Mouse (Mus musculus) embryonic fibroblast, embryonic 13.5 days (primary cell): ENCODE data around the gene AI597479. TPM values are rescaled to one million over a fixed set of nuclear protein-coding genes. Genes with fewer than 3 reads are reported as not detected.

ENCODE experiments used
- H3K27ac ChIP-seq: 2 replicates; pipeline ENCODE4 v1.5.1; 2012; ENCODE audit warnings: low read length, control low read depth, inconsistent platforms; ENCODE audit not compliant: insufficient read depth
- H3K4me1 ChIP-seq: 2 replicates; pipeline ENCODE4 v1.6.1; 2011; ENCODE audit warnings: low read length; ENCODE audit not compliant: control insufficient read depth, insufficient read depth
- H3K4me3 ChIP-seq: 2 replicates; pipeline ENCODE4 v1.5.1; 2011; ENCODE audit warnings: mild to moderate bottlenecking, control low read depth, low read length; ENCODE audit not compliant: insufficient read depth
- CTCF ChIP-seq: IDR thresholded peaks from 2 replicates; pipeline ENCODE4 v1.5.1; 2011; ENCODE audit warnings: mild to moderate bottlenecking, control low read depth, low read length, moderate library complexity, borderline replicate concordance; ENCODE audit not compliant: insufficient read depth
- POLR2A ChIP-seq: IDR thresholded peaks from 2 replicates; pipeline ENCODE4 v1.6.1; 2011; ENCODE audit warnings: low read depth, mild to moderate bottlenecking, control low read depth, low read length, moderate library complexity
- polyA plus RNA-seq: library from polyadenylated mRNA; stranded (reverse); fragments of >200 nt; gene quantifications from 2 replicates; pipeline ENCODE4 v1.2.4, GENCODE M21; 2011; ENCODE audit warnings: low read depth; ENCODE audit not compliant: missing spikeins, insufficient read length

Gene AI597479
- polyA plus RNA-seq, 1 experiment = 18.9 TPM

- peaks cover 27% of the 10 kb centered on the region for H3K4me1 ChIP-seq
- peak; percentile 87 for TF ChIP-seq CTCF
- no peak for TF ChIP-seq POLR2A
- 0 out of 2 replicates have a peak overlapping the region, but pooled peaks have one; percentile 83 for H3K27ac ChIP-seq
- no peak overlapping the region for H3K4me3 ChIP-seq
Measured at GRCm38 (mm10) chr1:43139587-43140266, 41.2 kb downstream of the AI597479 start.

- Histone ChIP-seq H3K4me1 (peaks cover 31% of the 10 kb centered on the region), H3K4me3 (no peak overlapping the region), H3K27ac (peak overlapping the region; percentile 83)
- TF ChIP-seq POLR2A (no peak), CTCF (no peak)
Measured at GRCm38 (mm10) chr1:43141555-43141961, 43.0 kb downstream of the AI597479 start.

- Histone ChIP-seq H3K4me3 (no peak overlapping the region), H3K4me1 (peaks cover 38% of the 10 kb centered on the region), H3K27ac (peak overlapping the region; percentile 87)
- no peak for TF ChIP-seq CTCF
- TF ChIP-seq POLR2A = no peak
Measured at GRCm38 (mm10) chr1:43142849-43143248, 44.3 kb downstream of the AI597479 start.

DNA sequence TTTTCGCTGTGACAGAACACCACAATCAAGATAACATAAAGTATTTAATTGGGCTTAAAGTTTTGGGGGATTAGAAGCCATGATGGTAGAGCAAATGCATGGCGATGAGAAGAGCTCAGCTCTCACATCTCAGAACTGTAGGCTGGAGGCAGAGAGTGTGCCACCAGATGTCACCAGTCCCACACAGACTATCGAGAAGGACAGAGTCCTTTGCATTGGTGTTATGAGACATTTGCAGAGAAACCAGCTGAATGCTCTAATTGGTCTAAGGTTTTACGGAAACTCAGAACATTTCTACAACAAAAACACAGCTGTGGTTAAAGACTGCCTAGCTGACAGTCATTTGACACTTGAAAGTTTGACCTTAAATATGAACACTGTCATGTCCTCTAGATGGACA is 44.8 kb downstream of the AI597479 start:
- Histone ChIP-seq H3K4me3 (no peak overlapping the region), H3K27ac (peak overlapping the region; percentile 87), H3K4me1 (peaks cover 39% of the 10 kb centered on the region)
- TF ChIP-seq POLR2A (no peak), CTCF (peak; percentile 44; the same call in 1 of the 2 replicates)

- no peak overlapping the region for H3K4me3 ChIP-seq
- TF ChIP-seq POLR2A (no peak), CTCF (no peak)
- peaks cover 43% of the 10 kb centered on the region for H3K4me1 ChIP-seq
- H3K27ac ChIP-seq = peak overlapping the region; percentile 87
Measured at GRCm38 (mm10) chr1:43143791-43144190, 45.3 kb downstream of the AI597479 start.

GRCm38 (mm10) chr1:43144338-43144906 is 45.9 kb downstream of the AI597479 start:
- TF ChIP-seq POLR2A (no peak), CTCF (no peak)
- H3K27ac ChIP-seq = peak overlapping the region; percentile 87
- peaks cover 45% of the 10 kb centered on the region for H3K4me1 ChIP-seq
- no peak overlapping the region for H3K4me3 ChIP-seq

- H3K4me1 ChIP-seq = peaks cover 45% of the 10 kb centered on the region
- TF ChIP-seq POLR2A = no peak
- TF ChIP-seq CTCF = no peak
- no peak overlapping the region for H3K4me3 ChIP-seq
- peak overlapping the region; percentile 87 for H3K27ac ChIP-seq
Measured at GRCm38 (mm10) chr1:43145388-43145787, 46.9 kb downstream of the AI597479 start.

GRCm38 (mm10) chr1:43147474-43147873 is 49.0 kb downstream of the AI597479 start:
- Histone ChIP-seq H3K4me1 (peaks cover 32% of the 10 kb centered on the region), H3K27ac (peak overlapping the region; percentile 98), H3K4me3 (no peak overlapping the region)
- TF ChIP-seq CTCF (no peak), POLR2A (0 out of 2 replicates have a peak, but pooled peaks have one; percentile 20)

DNA sequence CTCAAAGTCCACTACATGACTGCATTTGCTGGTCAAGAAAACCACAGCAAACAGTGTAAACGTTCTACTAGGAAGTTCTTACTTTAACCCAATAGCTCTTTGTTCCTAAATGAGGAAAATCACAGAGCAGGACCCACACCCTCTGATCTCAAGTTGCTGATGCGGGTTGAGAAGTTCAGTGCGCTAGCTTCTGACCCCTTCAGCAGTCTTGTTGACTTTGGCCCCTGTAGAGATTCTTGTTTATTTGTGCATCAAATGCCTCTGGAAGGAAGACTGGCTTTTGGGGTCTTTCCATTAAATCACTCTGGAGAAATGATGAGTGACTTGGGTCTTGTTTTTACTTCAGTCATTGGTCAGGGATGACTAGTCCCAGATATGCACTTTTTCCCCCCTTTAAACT is 51.7 kb downstream of the AI597479 start:
- no peak for TF ChIP-seq POLR2A

DNA sequence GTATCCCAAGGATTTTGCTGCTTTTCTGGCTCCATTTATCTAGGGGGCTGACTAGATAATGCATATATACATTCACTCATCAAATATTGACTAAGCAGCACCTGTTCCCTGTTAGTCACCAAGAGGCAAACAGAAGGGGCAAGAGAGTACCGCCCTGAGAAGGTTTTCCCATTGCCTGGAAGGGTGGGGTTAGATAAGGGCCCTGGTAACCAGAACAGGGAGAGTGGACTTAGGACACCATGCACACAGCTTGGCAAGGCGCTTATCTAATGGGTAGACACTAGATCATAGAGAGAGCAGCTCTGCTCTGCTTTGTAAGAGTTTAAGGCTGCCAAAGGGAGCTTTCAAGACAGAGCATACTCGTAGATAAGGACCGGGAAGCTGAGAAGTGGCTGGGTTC is 54.1 kb downstream of the AI597479 start:
- H3K4me3 ChIP-seq = no peak overlapping the region
- H3K4me1 ChIP-seq = peaks cover 15% of the 10 kb centered on the region
- TF ChIP-seq POLR2A = no peak
- TF ChIP-seq CTCF = no peak
- H3K27ac ChIP-seq = peak overlapping the region; percentile 1; the same call in 1 of the 2 replicates

More for the DNA sequence above, 51.7 kb downstream of the AI597479 start:
- peaks cover 25% of the 10 kb centered on the region for H3K4me1 ChIP-seq
- peak overlapping the region; percentile 74; the same call in 1 of the 2 replicates for H3K27ac ChIP-seq
- H3K4me3 ChIP-seq = no peak overlapping the region
